Mouse (Mus musculus) forelimb bud, embryonic 11.5 days (tissue): Measurements from ENCODE around the gene Gsta4.
"Not testable (repeated sequence)": the region's sequence is repeated elsewhere in the genome, so short reads cannot be mapped to it uniquely, and the experiment has no call there.

Experiments
- DNase-seq: peaks from one replicate; pipeline ENCODE4 v3.0.0-alpha.2; 2012; ENCODE audit warnings: low read depth, low spot score

Gene Gsta4

GRCm38 (mm10) chr9:78230461-78230860, 47.9 kb downstream of the Gsta4 start, which contains the start of gene Gsta1:
Gene Gsta1, plus strand, starts transcription at chr9:78230656.
- DNase-seq: not testable (repeated sequence)

- not testable (repeated sequence) for DNase-seq
Observed at GRCm38 (mm10) chr9:78233121-78233695, 50.6 kb downstream of the Gsta4 start.

- not testable (repeated sequence) for DNase-seq
Observed at GRCm38 (mm10) chr9:78255683-78256470, 73.3 kb downstream of the Gsta4 start.

GRCm38 (mm10) chr9:78256914-78257313, 74.3 kb downstream of the Gsta4 start, which contains the start of gene Gm3776:
Gene Gm3776, plus strand, starts transcription at chr9:78257129.
- not testable (repeated sequence) for DNase-seq
